Mouse (Mus musculus) common myeloid progenitor, adult 5-6 weeks (primary cell): ENCODE results near the gene Sgsh. TPM values are rescaled to one million over a fixed set of nuclear protein-coding genes. Genes with fewer than 3 reads are reported as not detected.
"Not testable (repeated sequence)": the region's sequence is repeated elsewhere in the genome, so short reads cannot be mapped to it uniquely, and the experiment has no call there.

Experiments
- ATAC-seq: replicated peaks from 2 replicates; pipeline ENCODE4 v1.8.0; 2016; ENCODE audit warnings: low read depth, mild to moderate bottlenecking, moderate TSS enrichment, inconsistent platforms; ENCODE audit not compliant: poor library complexity, severe bottlenecking
- total RNA-seq: library from RNA; stranded (forward); fragments of 200-1000, 187-1606 nt; gene quantifications from 2 replicates; pipeline ENCODE4 v1.2.3, GENCODE M21; 2017

Sgsh gene
- 4.3 and 6.7 TPM in 2 replicates for total RNA-seq

DNA sequence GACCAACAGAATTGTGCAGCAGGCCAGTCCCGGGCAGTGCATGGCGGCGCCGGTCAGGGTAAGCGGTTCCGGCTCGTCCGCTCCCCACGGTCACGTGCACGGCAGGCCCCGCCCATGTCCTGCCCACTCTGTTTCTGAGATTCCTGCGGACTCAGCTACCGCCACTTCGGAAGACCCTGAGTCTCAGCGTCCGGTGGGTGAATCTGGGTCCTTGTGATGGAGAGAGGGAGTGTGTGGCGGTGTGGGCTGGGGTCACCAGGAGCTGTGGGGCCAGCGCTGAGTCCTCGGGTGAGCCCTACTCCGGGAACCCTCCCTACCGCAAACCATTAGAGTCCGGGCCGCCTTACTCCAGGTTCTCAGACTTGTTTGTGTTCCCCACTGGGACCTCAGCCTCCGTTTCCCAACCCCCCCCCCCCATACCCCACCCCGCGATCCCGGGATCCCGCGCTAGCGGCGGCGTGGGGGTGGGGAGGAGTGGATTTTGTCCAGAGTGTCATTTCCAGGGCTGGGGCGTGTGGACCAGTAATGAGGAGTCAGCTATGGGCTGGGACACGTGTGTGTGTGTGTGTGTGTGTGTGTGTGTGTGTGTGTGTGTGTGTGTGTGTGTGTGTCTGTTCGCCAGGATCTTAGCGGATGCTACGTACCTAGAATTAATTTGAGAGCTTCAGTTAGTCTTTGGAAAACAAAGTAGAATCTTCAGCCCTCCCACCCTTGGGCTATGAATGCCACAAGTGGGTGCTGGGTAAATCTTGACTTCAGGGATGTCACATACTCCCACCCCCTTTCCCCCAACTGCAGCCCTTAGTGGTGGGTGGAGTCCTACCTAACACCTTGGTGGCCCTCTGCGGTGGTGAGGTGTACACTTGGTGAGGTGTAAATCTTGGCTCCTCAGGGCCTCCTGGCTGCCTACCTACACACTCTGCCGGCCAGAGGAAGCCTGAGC is at the start of gene Sgsh, which contains the start of gene Slc26a11:
Sgsh (minus strand) TSS at position 94 of the 943 bp plus-strand sequence.
Slc26a11 (plus strand) TSS at position 115 of the 943 bp plus-strand sequence.
- ATAC-seq = peak; percentile 36

DNA sequence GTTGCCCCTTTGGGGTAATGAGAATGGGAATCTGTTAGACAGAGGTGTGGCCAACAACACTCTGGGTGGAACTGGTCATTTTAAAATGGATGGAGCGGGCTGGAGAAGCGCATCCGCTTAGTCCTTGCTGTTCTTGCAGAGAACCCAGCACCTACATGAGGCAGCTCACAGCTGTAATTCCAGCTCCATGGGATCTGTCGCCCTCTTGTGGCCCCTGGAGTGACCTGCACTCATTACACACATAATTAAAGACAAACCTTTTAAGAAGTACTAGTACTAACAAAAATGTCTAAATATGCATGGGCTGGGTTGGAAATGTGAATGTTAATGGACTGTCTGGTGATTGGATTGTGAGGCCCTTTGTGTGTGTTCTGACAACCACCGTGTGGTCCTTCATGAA is 49.3 kb upstream of the Sgsh start:
- peak; percentile 84 for ATAC-seq

DNA sequence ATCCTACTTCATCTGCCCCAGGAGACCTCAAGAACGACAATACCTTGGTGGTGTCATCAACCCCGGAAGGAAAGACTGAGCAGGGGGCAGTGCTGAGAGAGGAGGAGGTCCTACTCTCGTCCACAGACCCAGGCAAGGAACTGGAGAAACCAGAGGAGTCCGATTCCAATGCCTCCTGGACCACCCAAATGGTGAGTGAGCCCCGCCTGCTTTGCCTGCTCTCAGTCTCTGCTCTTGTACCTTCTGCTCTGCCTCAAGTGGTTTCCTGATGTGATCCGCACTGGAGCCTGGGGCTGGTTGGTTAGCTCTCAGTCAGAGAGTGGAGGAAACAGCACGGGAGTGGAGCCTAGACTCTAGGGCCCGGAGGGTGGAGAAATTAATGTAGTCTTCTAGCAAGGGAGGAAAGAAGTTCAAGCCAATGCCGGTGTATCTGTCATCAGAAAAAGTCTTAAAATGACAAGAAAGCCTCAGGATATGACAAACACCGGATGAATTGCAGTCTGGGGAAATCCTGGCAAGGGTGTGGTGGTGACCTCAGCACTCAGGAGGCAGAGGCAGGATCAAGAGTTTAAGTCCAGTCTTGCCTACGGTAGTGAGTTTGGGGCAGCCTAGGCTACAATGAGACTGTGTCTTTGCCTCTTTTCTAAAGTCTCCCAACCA is 47.3 kb upstream of the Sgsh start:
- ATAC-seq = no peak

DNA sequence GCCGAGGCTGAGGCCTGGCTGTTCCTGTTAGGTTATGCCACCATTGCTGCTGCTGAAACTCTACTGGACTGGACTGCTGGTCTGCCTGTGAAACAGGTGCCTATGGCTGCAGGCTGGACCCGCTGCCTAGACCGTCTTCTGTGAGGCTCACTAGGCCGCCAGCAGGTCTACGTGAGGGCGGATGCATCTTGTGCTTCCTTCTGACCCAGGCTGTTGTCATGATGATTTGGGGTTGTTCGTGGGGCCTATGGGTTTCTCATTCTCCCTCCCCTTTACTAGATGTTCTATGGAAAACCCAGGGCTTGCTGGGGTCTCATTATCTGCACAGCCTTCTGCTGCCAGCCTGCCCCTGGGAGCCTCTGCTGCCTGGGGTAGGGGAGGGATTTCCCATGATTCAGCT is 41.1 kb upstream of the Sgsh start:
- no peak for ATAC-seq

DNA sequence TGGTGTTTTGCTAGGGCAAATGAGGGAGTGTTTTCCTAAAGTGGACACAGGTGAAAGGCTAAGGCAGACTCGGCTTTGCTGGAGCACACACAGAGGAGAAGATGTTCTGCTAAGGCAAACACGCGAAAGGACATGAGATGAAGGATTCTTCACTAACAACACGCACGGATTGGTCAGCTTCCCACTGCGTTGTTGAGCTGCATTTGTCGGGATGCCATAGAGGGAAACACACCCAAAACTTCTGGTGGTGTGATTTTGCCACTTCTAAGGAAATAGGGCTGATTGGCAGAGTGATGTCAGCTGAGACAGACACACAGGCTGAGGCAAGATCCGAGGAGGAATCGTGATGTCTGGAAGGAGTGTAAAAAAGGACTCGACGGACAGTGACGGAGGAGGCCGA is 40.6 kb upstream of the Sgsh start:
- ATAC-seq = no peak

DNA sequence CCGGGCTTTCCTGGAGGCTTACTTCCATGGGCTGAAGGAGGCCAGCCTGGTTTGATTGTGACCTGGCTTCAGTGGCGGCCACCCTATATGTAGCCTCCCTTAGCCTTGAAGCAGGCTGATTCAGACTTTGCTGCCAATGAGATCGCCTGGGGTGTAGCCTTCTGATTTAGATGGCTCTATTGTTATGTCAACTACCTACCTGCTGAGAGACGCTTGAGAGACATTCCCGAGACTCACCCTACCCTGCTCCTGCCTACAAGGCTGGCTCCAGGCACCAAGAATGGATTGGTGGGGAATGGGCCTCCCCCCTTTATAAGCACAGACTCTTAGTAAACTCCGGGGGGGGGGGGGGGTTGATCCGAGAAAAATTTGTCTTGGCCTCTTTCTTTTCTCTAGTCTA is 40.1 kb upstream of the Sgsh start:
- no peak for ATAC-seq

DNA sequence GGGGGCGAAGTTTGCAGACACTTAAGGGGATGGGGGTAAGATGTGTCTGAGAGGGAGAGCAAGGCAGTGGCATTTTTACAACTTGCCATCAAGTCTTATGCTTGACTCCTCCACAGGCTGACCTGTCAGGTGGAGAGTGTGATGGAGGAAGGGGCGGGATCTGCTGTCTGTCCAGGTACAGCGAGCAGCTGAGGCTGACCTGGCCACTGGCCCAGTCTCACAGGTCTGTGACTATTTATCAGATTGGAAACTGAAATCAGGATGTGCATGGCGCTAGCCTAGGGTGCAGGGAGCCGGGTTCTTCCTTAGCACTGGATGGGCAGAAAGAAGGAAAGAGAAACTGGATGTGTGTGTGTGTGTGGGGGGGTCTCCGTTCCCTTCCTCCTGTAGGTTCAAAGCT is 38.9 kb upstream of the Sgsh start:
- no peak for ATAC-seq

DNA sequence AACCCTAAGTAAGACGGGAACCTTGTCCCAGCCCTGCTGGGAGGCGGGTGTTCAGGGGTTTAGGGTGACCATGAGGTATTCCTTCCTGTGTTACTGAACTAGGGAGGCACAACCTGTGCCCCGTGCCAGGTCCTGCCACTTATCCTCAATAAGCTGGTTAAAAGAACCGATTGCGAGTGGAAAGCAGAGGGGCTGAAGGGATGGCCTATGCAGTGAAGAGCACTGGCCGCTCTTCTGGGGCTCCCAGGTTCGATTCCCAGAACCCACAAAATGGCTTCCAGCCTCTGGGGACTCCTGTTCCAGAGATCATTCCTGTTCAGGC is 38.1 kb upstream of the Sgsh start:
- ATAC-seq = no peak

DNA sequence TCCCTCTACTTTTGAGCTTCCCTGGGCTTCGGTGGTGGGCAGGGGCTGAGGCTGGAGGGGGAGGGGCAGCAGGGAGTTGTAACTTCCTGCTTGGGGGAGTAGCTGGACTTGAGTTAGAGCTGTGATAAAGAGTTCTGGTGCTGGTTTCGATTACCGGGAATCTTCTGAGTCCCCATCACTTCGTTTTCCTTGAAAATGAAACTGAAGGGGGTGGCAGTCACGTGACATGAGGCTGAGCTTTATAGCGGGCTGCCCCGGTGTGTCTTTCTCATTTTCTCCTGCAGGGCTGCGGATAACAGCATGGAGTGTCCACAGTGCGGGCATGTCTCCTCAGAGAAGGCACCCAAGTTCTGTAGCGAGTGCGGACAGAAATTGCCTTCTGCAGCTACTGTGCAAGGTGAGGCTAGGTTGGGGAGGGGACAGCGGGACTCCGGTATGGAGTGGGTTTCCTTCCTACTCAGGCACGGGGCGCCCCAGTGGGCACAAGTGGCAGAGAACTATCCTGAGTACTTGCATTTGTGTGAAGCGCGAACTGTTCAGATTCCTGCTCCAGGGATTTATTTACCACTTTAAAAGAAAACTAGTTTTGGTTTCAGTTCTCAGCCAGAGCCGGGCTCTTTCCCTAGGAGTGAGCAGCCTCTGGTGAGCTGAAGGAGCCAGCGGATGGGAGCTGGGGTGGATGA is 37.6 kb upstream of the Sgsh start, which contains the start of gene Rnf213:
Rnf213 (plus strand) TSS at position 301 of the 683 bp plus-strand sequence.
- ATAC-seq = peak; percentile 41

DNA sequence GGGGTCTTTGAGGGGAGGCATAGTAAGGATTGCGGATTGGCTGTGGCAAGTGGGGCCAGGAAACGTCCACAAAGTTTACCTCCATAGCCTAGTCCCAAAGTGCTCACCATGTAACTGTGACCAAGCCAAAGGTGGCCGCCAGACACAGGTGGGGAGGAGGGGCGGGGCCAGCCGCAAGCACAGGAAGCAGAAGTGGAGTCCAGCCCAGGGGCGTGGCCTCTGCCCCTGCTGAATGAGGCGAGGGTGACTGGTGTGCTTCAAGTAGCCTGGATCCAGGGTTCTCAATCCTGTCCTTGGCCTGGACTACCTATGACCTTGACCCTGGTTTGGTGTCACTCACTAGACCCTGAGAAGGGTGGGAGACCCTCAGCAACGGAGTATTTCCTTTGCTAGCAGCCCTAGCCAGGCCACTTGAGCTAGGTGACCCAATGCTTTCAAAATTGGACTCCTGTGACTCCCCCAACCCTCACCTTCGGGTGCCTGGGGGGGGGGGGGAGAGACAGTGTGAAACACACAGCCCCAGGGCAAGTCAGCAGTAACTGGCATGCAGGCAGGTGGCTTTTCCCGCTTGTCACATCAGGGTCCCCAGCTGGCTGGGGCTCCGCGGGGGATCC is 36.8 kb upstream of the Sgsh start:
- peak; percentile 43 for ATAC-seq

DNA sequence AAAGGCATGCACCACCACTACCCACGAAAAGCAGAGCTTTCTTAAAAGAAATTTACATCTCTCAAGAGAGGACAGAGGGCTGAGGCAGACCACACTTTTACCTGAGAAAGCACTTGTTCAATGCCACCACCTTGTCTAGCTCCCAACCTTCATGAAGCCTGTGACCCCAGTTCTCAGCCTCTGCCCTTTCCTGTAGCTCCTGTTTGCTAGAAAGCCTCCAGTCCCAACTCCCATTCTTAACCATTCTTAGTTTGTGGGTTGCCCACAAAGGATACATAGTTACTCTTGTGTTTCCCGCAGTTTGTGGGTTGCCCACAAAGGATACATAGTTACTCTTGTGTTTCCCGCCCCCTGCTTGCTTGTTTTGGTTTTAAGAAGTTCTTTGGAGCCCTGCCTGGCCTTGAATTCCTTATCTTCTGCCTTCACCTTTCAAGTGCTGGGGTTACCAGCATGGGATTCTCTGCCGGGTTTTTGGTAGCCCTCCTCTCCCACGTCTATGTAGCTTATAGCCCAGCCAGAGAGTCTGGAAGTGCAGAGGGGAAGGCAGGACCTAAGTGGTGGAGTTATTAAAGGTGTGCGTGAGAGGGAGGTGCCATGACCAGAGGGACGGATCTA is 36.2 kb upstream of the Sgsh start:
- peak; percentile 22 for ATAC-seq

DNA sequence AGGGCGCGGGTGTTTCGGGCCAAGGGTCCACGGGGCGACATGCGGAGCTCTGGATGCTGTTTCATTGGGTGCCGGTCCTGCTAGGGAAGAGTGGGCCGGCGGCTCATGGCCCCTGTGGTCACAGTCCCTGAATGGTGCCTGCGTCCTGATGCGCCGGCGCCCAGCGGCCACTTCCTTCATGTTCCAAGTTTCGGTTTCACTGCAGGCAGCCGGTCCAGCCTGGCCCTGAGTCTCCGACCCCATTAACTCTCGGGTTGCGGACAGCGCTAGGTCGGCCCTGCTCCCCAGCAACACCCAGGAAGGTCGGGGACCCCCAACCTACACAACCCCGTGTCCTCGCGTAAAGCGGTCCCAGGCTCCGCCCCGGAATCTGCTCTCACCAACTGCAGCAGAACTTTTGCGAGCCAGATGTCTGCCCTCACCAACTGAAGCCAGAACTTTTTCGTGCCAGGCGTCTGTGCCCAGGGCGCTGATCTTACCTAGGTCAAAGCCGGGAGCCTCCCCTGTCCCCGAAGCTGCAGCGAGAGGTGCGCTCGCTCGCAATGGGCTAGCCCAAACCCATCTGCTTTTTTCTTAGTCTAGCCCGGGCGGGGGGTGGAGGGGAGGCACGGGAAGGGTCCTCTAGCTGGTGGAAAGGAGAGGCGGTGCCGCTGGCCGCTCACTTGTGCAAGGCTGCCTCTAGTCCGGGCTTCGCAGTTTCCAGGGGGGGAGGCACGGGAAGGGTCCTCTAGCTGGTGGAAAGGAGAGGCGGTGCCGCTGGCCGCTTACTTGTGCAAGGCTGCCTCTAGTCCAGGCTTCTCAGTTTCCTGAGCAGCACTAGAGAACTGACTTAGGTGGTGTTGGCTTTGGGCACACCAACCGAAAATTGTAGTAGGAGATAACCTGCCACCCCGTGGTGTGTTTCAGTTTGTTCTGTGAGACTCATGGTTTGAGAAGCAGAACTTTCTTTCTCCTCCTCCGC is 35.2 kb upstream of the Sgsh start:
- ATAC-seq = peak; percentile 28

DNA sequence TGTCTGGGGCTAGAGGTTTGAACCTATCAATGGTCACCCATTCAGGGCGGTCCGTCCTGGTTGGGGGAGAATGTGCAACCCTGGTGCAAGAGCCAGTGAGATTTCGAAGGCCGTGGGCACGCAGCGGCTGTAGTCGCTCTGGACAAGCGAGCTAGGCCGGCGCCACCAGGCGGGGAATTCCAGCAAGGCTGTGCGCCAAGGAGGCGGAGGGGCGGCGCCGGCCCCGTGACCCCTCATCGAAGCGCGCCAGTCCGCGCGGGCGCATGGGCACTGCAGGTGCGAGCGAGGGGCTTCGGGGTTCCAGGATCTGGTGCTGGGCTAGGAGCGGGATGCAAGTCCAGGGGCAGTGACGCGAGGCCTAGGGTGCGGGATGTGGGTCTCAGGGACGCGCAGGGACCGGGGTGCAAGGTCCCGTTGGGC is 34.5 kb upstream of the Sgsh start:
- ATAC-seq = 0 out of 2 replicates have a peak, but pooled peaks have one; percentile 1

DNA sequence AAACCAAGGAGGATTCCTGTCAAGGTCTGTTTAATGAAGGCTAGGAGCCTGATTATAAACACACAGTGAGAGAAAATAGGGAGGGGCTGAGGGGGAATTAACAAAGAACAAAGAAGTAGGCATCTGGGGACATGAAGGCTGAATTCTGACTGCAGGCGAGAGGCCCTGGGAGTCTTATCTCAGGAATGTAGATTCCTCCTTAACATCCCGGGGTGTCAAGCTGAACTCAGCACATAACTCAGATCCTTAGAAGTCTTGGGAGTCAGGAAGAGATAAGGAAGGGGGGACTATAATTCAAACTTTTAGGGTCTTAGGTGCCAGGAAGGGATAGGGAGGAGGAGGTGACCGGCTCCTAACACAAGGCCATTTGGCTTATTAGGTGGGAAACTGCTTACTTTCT is 31.9 kb upstream of the Sgsh start:
- not testable (repeated sequence) for ATAC-seq

DNA sequence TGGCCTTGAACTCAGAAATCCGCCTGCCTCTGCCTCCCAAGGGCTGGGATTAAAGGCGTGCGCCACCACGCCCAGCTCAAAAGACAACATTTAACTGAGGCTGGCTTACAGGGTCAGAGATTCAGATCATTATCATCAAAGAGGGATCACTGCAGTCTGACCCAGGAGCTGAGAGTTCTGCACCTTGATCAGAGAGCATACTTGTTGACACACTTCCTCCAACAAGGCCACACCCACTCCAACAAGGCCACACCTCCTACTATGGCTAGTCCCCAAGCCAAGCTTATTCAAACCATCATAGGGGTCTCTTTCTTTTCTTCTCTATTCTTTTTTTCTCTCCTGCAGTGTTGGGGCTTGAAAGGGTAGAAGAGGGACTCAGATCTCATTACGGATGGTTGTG is 31.0 kb upstream of the Sgsh start:
- ATAC-seq = no peak

DNA sequence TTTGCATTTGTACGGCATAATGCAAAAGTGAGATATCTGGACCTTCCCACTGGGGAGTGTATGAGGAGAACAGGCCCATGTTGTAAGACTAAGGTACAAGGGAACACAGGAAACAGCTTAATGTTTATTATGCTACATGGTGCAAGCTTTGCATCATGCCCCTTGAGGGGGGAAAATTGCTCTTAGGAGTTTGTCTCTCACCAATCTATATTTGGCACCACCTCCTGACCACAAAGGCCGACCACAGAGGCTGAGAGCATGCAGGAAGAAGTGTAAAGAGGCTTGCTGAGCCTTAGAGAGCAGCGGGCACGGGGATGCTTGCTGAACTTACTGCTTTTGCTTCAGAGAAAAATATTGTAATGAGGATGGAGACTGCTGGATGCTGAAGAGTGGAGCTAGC is 29.6 kb upstream of the Sgsh start:
- peak; percentile 75 for ATAC-seq

DNA sequence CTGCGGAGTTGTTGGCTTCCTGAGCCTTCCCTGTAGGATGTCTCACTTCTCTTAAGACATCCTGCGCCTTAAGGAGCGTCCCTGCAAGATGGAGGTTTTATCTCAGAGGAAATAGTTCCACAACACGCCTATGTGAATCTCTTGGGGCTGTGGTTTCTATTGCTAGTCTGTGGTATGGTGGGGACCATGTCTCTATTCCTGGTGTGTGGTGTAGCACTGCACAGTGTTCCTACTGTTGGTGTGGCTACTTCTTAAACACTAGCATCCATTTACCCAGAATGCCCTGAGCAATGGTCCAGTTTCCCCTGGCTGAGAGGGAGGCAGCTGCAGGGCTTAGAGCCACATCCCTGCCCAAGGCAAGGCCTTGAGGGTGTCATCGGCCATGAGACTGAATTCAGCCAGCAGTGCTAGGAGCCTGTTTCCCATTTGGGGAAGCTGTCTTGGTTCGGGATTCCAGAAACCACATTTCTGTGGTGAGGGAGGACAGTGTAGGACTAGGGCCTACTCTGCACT is 27.1 kb upstream of the Sgsh start:
- peak; percentile 57 for ATAC-seq

DNA sequence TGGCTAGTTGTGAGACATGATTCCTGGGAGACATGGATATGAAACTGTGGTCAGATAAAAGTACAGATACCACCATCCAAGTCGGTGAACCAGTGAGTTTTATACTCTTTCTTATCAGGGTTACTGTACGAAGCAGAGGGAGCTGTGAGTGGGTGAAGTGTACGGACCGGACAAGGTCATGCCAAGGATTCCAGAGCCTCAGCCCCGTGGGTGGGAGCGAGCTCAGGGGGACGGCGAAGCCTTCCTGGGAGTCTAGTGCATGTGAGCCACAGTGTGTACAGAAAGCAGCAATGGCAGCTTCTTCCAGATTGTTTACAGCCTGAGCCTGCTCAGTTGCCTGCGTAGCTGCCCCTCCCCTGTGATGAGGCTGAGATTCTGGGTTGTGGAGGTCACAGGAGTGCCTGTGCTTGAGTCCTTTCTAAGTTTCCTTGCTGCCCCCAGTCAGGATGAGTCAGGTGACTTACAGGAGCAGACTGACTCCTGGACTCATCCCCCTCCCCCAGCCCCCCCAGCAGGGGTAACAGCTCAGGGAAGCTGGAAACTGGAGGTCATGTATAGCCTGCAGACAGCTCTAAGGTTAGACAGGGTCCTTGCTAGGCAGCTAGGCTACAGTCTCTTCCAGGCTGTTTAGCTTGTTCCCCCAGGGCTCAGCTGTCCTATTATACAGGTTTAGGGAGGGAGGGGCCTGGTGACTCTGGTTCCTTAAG is 26.4 kb upstream of the Sgsh start:
- no peak for ATAC-seq
